In genomic region chr2:164075088-164075487, GRCm38 (mm10) we compare ENCODE assay signal across 8 mouse cellular contexts. TPM values are rescaled to one million over a fixed set of nuclear protein-coding genes. Genes with fewer than 3 reads are reported as not detected.
A peak's percentile ranks its signal among the peaks of the same experiment; 100 is the strongest.
DNase-seq lines count a peak whose midpoint lies in the region; ATAC-seq and TF ChIP-seq lines count a peak whose summit lies in the region.

No protein-coding gene starts in this region.

- peak overlapping the region; percentile 87 for H3K4me2 ChIP-seq in forebrain, embryonic 13.5 days
- H3K4me2 ChIP-seq in liver, embryonic 13.5 days, result peak overlapping the region; percentile 94
- peak overlapping the region; percentile 93; the same call in 1 of the 2 replicates for H3K4me2 ChIP-seq in neural tube, embryonic 14.5 days (ENCODE audit: low read depth, low read length)

- H3K27ac ChIP-seq in layer of hippocampus, adult 2 months, result no peak overlapping the region
- H3K27ac ChIP-seq in forebrain, embryonic 13.5 days, result no peak overlapping the region
- peak overlapping the region; percentile 81 for H3K27ac ChIP-seq in liver, embryonic 13.5 days
- no peak overlapping the region for H3K27ac ChIP-seq in neural tube, embryonic 14.5 days (ENCODE audit: low read depth, low read length)

- no peak for TF ChIP-seq CTCF in layer of hippocampus, adult 2 months (conservative IDR thresholded peaks at IDR 0.05)

- H3K4me3 ChIP-seq in layer of hippocampus, adult 2 months, result peak overlapping the region; percentile 100
- H3K4me3 ChIP-seq in forebrain, embryonic 13.5 days, result peak overlapping the region; percentile 92
- H3K4me3 ChIP-seq in liver, embryonic 13.5 days (replicated peaks), result peak overlapping the region; percentile 96
- H3K4me3 ChIP-seq in neural tube, embryonic 14.5 days (ENCODE audit: low read depth, low read length), result peak overlapping the region; percentile 59; the same call in 1 of the 2 replicates

- DNase-seq in layer of hippocampus, adult 2 months (ENCODE audit: low spot score in 2 of 2), result no peak
- DNase-seq in layer of hippocampus, adult 11-12 months (ENCODE audit: low spot score), result no peak
- DNase-seq in liver, embryonic 13.5 days, result no peak
- DNase-seq in frontal cortex, postnatal 10 days (ENCODE audit: low spot score in 2 of 2), result no peak
- DNase-seq in right cerebral cortex, adult 2 months (ENCODE audit: low spot score in 2 of 2), result no peak
- DNase-seq in adrenal gland, postnatal 4 days (ENCODE audit: low spot score in 2 of 2), result no peak

- ATAC-seq in forebrain, embryonic 13.5 days, result no peak
- no peak for ATAC-seq in liver, embryonic 13.5 days (ENCODE audit: low read depth)
- ATAC-seq in neural tube, embryonic 14.5 days (ENCODE audit: low read depth), result no peak

- H3K4me1 ChIP-seq in forebrain, embryonic 13.5 days, result peaks cover 21% of the 10 kb centered on the region
- H3K4me1 ChIP-seq in liver, embryonic 13.5 days (replicated peaks), result peaks cover 68% of the 10 kb centered on the region
- peaks cover 6% of the 10 kb centered on the region for H3K4me1 ChIP-seq in neural tube, embryonic 14.5 days (ENCODE audit: control insufficient read depth, insufficient read depth, low read length)

- peak overlapping the region; percentile 90 for H3K9ac ChIP-seq in forebrain, embryonic 13.5 days
- H3K9ac ChIP-seq in liver, embryonic 13.5 days, result peak overlapping the region; percentile 91
- 0 out of 2 replicates have a peak overlapping the region, but pooled peaks have one; percentile 63 for H3K9ac ChIP-seq in neural tube, embryonic 14.5 days (replicated peaks; ENCODE audit: low read depth, low read length)

- H3K9me3 ChIP-seq in forebrain, embryonic 13.5 days (replicated peaks), result no peaks in the 10 kb centered on the region
- no peaks in the 10 kb centered on the region for H3K9me3 ChIP-seq in liver, embryonic 13.5 days (replicated peaks)
- H3K9me3 ChIP-seq in neural tube, embryonic 14.5 days (ENCODE audit: control insufficient read depth, low read length), result no peaks in the 10 kb centered on the region

- WGBS in forebrain, embryonic 13.5 days, result 59% methylated on average over 5 of the region's 5 CpGs
- 16% methylated on average over 5 of the region's 5 CpGs for WGBS in liver, embryonic 13.5 days (ENCODE audit: insufficient replicate concordance)
- 67% methylated on average over 5 of the region's 5 CpGs for WGBS in neural tube, embryonic 14.5 days

- no peaks in the 10 kb centered on the region for H3K27me3 ChIP-seq in forebrain, embryonic 13.5 days
- H3K27me3 ChIP-seq in liver, embryonic 13.5 days, result no peaks in the 10 kb centered on the region
- no peaks in the 10 kb centered on the region for H3K27me3 ChIP-seq in neural tube, embryonic 14.5 days (ENCODE audit: control insufficient read depth, insufficient read depth, low read length)

- peaks cover 8% of the 10 kb centered on the region for H3K36me3 ChIP-seq in forebrain, embryonic 13.5 days (ENCODE audit: poor library complexity, severe bottlenecking)
- peaks cover 7% of the 10 kb centered on the region; the same call in 1 of the 2 replicates for H3K36me3 ChIP-seq in liver, embryonic 13.5 days
- peaks cover 6% of the 10 kb centered on the region for H3K36me3 ChIP-seq in neural tube, embryonic 14.5 days (ENCODE audit: control insufficient read depth, insufficient read depth, low read length)

RNA-seq across cellular contexts. Expression of gene Tomm34, which starts 4.1 kb away (rescaled TPM):
- 100 to 1,000 TPM; 107 to 108 TPM for total RNA-seq in layer of hippocampus, adult 2 months (2021)
- polyA plus RNA-seq in forebrain, embryonic 13.5 days (2015; fragmentation: Nextera tagmentation; extraction: Ambion mirVana), result 47.8 and 54.1 TPM in 2 replicates
- 26.1 and 28.6 TPM in 2 replicates for polyA plus RNA-seq in liver, embryonic 13.5 days (2015; fragmentation: Nextera tagmentation; extraction: Ambion mirVana)
- 49.4 and 49.7 TPM in 2 replicates for polyA plus RNA-seq in neural tube, embryonic 14.5 days (2014; fragmentation: Nextera tagmentation; extraction: Ambion mirVana)
- total RNA-seq in adrenal gland, postnatal 4 days (2021), result 10 to 100 TPM; 42.5 to 55.2 TPM

RNA-seq across cellular contexts. Expression of gene Stk4, which starts 5.0 kb away (rescaled TPM):
- total RNA-seq in layer of hippocampus, adult 2 months (2021), result 10 to 100 TPM; 46.9 to 50.4 TPM
- 25.6 and 30.8 TPM in 2 replicates for polyA plus RNA-seq in forebrain, embryonic 13.5 days (2015; fragmentation: Nextera tagmentation; extraction: Ambion mirVana)
- polyA plus RNA-seq in liver, embryonic 13.5 days (2015; fragmentation: Nextera tagmentation; extraction: Ambion mirVana), result 14.8 and 17.9 TPM in 2 replicates
- 24.7 and 26.3 TPM in 2 replicates for polyA plus RNA-seq in neural tube, embryonic 14.5 days (2014; fragmentation: Nextera tagmentation; extraction: Ambion mirVana)
- total RNA-seq in adrenal gland, postnatal 4 days (2021), result 10 to 100 TPM; 33.1 to 34.8 TPM

RNA-seq across cellular contexts. Expression of gene Pabpc1l, which starts 49.8 kb away (rescaled TPM):
- 1 to 10 TPM; 1.1 to 1.2 TPM for total RNA-seq in layer of hippocampus, adult 2 months (2021)
- 1.3 and 1.4 TPM in 2 replicates for polyA plus RNA-seq in forebrain, embryonic 13.5 days (2015; fragmentation: Nextera tagmentation; extraction: Ambion mirVana)
- polyA plus RNA-seq in liver, embryonic 13.5 days (2015; fragmentation: Nextera tagmentation; extraction: Ambion mirVana), result 0.30 and 0.39 TPM in 2 replicates
- polyA plus RNA-seq in neural tube, embryonic 14.5 days (2014; fragmentation: Nextera tagmentation; extraction: Ambion mirVana), result 2.0 and 2.8 TPM in 2 replicates
- 1 to 10 TPM; 3.6 to 3.8 TPM for total RNA-seq in adrenal gland, postnatal 4 days (2021)
